Mouse (Mus musculus) right cerebral cortex, postnatal 4 days (tissue): ENCODE data around the gene Cks1b.

Source experiments
- DNase-seq: peaks from one replicate; pipeline ENCODE4 v3.0.0-alpha.2; 2022

The Cks1b gene

GRCm38 (mm10) chr3:89381233-89381632, 37.0 kb downstream of the Cks1b start:
- no peak for DNase-seq

- no peak for DNase-seq
Observed at GRCm38 (mm10) chr3:89380711-89381110, 37.5 kb downstream of the Cks1b start.

GRCm38 (mm10) chr3:89380291-89380690, 37.9 kb downstream of the Cks1b start:
- no peak for DNase-seq

GRCm38 (mm10) chr3:89379388-89380131, 38.6 kb downstream of the Cks1b start:
- no peak for DNase-seq

GRCm38 (mm10) chr3:89378394-89379067, 39.7 kb downstream of the Cks1b start:
- DNase-seq = peak; percentile 75

- DNase-seq = no peak
Observed at GRCm38 (mm10) chr3:89377831-89378230, 40.4 kb downstream of the Cks1b start.

- no peak for DNase-seq
Observed at GRCm38 (mm10) chr3:89373581-89374231, 44.5 kb downstream of the Cks1b start.

- DNase-seq = no peak
Observed at GRCm38 (mm10) chr3:89367338-89367737, 50.8 kb downstream of the Cks1b start.

- DNase-seq = no peak
Observed at GRCm38 (mm10) chr3:89365486-89366414, 52.4 kb downstream of the Cks1b start.
